Mouse (Mus musculus) CH12F3 (cell line): ENCODE data around the gene Slbp.

Experiments
- in situ Hi-C: fragments of 300-500 bp; cut with MboI; formaldehyde crosslinking; loops from 2 replicates; pipeline ENCODE4 v1.14.3; 2020; ENCODE audit warnings: low sequenced_read_pairs

Gene Slbp

DNA sequence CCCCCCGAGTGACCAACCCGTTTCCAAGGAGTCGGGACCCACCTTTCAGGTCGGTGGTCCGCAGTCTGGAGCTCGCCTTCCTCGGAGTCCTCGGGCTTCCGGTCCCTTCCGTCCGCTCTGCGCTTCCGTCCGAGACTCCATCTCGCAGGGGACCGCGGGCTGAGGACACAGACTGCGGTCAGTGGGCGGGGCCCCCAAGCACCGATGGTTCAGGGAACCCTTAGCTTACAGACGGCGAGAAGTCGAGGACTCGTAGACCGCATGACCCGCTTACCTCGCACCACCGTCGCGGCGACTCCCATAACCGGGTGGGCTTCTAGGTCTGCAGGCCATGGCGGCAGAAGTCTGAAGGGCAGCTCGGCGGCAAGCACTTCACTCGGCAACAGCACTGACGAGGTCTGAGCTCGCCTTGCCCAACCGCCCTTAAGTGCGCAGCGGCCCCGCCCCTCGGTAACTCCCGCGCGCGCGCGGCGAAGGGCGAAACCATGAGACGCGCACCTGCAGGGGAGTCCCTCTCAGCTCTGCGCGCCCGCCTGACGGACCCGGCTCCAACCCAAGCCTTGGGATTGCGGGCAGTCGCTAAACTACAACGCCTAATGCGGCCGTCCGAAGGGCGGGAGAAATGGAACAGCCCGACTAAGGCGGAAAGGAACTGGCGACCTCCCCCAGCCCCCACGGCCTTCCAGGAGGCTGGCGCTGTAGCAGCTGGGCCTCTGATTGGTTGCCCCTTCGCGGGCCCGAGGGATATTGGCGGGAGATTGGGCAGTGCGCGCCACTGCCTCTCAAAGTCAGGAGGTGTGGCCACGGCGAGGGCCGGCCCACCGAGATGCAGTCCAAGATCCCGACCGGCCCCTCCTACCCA lies at the start of gene Slbp:
Gene Slbp, minus strand, starts transcription at position 654 of the 862 bp plus-strand sequence.
- in situ Hi-C loops = no loop called here

GRCm38 (mm10) chr5:33701832-33702231 lies 49.5 kb upstream of the Slbp start:
- in situ Hi-C loops = no loop called here

DNA sequence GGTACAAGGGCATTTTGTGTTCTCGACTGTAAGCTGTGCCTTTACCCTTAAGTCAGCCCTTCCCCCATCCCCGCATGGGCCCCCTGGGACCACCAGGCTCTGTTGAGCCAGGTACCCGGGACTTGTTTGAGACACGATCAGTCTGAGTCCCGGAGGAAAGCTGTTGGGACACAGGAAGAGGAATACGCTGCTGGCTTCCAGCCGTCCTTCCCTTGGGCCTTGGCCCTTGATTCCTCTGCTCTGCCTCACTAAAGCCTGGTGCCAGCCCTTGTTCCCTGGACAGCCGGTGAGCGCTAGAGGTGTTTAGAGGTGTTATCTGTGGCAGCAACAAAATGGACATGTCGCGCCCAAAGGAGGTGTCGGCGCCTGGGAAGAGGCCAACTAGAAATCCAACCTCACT lies 47.6 kb upstream of the Slbp start:
- in situ Hi-C loops = no loop called here

GRCm38 (mm10) chr5:33698669-33699068 lies 46.3 kb upstream of the Slbp start:
- in situ Hi-C loops = no loop called here

- in situ Hi-C loops = no loop called here
Measured at GRCm38 (mm10) chr5:33697947-33698512, 45.7 kb upstream of the Slbp start.

DNA sequence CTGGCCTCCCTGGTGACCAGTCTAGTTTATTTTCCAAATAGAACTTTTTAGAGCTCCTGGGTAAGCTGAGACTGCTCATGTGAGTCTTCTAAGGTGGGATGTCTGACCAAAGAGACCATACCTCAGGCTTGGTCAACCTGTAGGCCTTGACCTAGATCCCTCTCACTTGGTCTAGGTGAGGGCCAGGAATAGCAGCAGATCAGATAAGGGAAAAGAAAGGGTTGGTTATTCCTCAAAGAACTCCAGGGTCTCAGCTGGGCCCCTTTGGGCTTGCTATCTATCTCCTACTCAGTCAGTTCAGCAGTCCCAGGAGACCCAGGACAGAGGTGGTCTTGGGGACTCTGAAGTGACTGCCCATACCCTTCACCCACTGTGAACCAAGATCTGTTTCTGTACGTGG lies 45.2 kb upstream of the Slbp start:
- in situ Hi-C loops = no loop called here

GRCm38 (mm10) chr5:33696430-33696829 lies 44.1 kb upstream of the Slbp start:
- in situ Hi-C loops = no loop called here

- in situ Hi-C loops = no loop called here
Measured at GRCm38 (mm10) chr5:33695718-33696121, 43.3 kb upstream of the Slbp start.

- in situ Hi-C loops = no loop called here
Measured at GRCm38 (mm10) chr5:33694848-33695717, 42.7 kb upstream of the Slbp start.

DNA sequence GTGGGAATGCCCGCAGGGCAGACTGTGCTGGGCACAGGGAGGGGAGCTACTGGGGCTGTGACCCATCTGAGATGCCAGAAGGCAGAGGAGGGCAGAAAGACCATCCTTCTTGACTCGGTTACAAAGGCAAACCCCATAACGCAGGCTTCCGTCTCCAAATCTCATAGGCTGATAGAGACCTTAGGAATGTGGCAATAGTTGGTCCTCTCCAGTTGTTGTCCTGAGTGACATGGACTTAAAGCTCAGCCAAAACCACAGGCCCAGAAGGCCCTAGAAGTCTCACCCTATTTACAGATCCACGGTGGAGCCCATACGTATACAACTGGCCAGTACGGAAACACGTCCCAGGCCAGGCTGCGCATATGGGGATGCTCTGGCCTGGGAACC lies 42.1 kb upstream of the Slbp start:
- in situ Hi-C loops = no loop called here

DNA sequence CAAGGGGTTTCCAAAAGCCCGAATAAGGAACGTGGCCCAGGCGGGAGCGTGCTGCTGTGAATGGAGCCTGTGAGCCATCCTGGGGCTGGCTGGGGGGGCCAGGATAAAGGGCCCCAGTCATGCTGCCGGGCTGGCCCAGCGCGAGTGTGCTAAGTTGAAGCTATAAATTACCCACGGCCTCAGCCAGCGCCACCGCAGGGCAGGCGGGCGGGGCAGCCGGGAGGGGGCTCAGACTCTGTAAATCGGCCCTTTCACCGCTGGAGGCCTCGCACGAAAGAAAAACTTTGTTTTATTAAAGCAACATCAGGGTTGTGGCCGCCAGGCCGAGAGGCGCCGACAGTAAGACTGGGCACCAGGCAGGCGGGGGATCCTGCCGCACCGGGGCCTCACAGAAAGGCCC lies 40.0 kb upstream of the Slbp start:
- in situ Hi-C loops = no loop called here

GRCm38 (mm10) chr5:33689852-33690645 lies 37.7 kb upstream of the Slbp start:
- in situ Hi-C loops = loop anchor here (5.0 kb wide), 1 partner anchor 52 kb away; no protein-coding TSS in a partner anchor

- in situ Hi-C loops = loop anchor here (5.0 kb wide), 1 partner anchor 53 kb away; no protein-coding TSS in a partner anchor
Measured at GRCm38 (mm10) chr5:33689221-33689844, 37.0 kb upstream of the Slbp start.

- in situ Hi-C loops = loop anchor here (5.0 kb wide), 1 partner anchor 54 kb away; no protein-coding TSS in a partner anchor
Measured at GRCm38 (mm10) chr5:33688278-33689220, 36.2 kb upstream of the Slbp start.

DNA sequence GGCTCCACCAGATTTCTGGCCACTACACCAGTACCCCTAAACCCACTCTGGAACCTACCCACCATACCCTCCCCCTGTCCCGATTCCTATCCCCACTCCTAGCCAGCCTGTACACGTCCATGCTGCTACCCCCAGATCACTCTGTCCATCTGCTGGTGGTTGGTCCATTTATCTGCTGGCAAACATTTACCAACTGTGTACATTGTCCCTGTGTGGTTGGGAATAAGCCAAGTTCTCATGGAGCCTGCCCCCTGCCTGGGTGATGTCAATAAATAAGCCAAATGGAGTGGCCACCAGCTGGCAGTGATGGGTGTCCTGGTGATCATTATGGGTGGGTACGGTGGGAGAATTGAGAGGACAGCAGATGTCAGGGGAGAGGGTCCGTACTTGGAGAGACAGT lies 34.8 kb upstream of the Slbp start:
- in situ Hi-C loops = loop anchor here (5.0 kb wide), 1 partner anchor 55 kb away; no protein-coding TSS in a partner anchor

DNA sequence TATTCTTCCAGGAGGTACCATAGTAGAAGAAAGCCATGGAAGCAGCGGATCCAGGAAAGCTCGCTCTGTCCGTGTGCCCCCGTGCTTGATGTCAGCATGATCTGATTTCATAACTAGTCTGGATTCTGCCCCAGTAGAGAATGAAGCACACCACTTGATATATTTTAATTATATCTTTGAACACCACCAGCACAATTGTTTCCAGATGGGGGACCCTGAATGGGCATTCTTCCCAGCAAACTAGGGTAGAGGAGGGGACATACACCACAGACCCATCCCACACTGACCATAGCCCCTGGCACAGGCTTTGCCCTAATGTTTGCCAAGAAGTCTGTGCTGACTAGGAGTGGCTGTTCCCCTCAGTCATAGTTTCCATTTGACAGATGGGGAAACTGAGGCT lies 32.6 kb upstream of the Slbp start:
- in situ Hi-C loops = loop anchor here (5.0 kb wide), 1 partner anchor 57 kb away; no protein-coding TSS in a partner anchor

GRCm38 (mm10) chr5:33683897-33684652 lies 31.7 kb upstream of the Slbp start:
- in situ Hi-C loops = no loop called here

GRCm38 (mm10) chr5:33682963-33683362 lies 30.6 kb upstream of the Slbp start:
- in situ Hi-C loops = no loop called here
